Mouse (Mus musculus): Measurements from ENCODE around the gene Sae1. TPM values are rescaled to one million over a fixed set of nuclear protein-coding genes. Genes with fewer than 3 reads are reported as not detected.

Gene Sae1
- total and polyA plus RNA-seq, 2 experiments from 2014 or later: 41.7 to 101 TPM

DNA sequence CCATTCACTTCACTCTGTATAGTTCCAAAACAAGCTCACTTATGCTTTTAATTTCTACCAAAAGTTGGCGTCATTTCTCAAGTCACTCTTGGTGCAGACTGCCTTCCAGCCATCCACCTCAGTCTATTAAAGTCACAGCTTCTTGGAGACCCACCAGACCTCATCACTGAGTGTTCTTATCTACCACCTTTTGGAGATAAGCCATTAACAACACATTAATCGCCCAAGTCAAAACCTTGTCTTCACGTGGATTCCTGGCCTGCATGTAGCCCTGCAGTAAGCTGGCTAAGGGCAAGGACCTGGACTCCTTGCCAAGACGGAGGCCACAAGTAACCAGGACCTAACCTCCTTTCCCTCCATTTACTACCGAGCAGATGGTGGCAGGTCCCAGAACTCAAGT lies 12.6 kb downstream of the Sae1 start:
- H3K27me3 ChIP-seq (ENCODE audit: control insufficient read depth, insufficient read depth, low read length): no peaks in the 10 kb centered on the region
- no peak overlapping the region for H3K27ac ChIP-seq (ENCODE audit: low read depth)
- peaks cover 57% of the 10 kb centered on the region for H3K36me3 ChIP-seq (replicated peaks; ENCODE audit: control insufficient read depth, insufficient read depth, low read length)
- DNase-seq (ENCODE audit: low spot score) (no peak), ATAC-seq (ENCODE audit: insufficient read depth, low read depth) (no peak)
- H3K9ac ChIP-seq (replicated peaks; ENCODE audit: low read depth, low read length): no peak overlapping the region
- TF ChIP-seq CTCF (IDR thresholded peaks at IDR 0.05; ENCODE audit: low read depth): no peak
- no peak for TF ChIP-seq EP300 (IDR thresholded peaks at IDR 0.05; ENCODE audit: low read depth)
- H3K4me2 ChIP-seq (ENCODE audit: low read depth, low read length): no peak overlapping the region
- no peak overlapping the region for H3K4me3 ChIP-seq (ENCODE audit: low read depth, low read length)
- H3K4me1 ChIP-seq (ENCODE audit: control insufficient read depth, insufficient read depth): no peaks in the 10 kb centered on the region
- H3K9me3 ChIP-seq (replicated peaks; ENCODE audit: control insufficient read depth, low read length): no peaks in the 10 kb centered on the region
- 53% methylated on average over 5 of the region's 5 CpGs for WGBS

DNA sequence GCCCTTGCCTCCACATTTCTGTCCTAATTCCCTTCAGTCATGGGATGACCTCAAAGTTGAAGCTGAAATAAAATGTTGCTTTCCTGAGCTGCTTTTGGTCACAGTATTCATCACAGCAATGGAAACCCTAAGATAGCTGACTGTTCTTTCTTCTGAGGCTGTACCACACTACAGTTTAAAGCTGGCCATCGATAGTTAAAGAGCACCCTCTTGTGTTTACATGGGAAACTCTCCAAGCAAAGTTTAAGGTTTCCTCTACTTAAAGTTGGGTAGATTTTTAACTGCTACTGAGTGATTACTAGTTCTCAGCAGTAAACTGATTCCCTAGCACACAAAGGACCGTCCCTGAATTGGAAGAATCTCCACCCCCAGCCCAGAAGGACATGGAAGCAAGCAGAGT lies 13.9 kb downstream of the Sae1 start:
- WGBS: 44% methylated on average over 2 of the region's 2 CpGs
- H3K9me3 ChIP-seq (replicated peaks; ENCODE audit: control insufficient read depth, low read length): no peaks in the 10 kb centered on the region
- no peak overlapping the region for H3K27ac ChIP-seq (ENCODE audit: low read depth)
- DNase-seq (ENCODE audit: low spot score): peak; percentile 33
- H3K4me3 ChIP-seq (ENCODE audit: low read depth, low read length): no peak overlapping the region
- TF ChIP-seq CTCF (IDR thresholded peaks at IDR 0.05; ENCODE audit: low read depth) (peak; percentile 61), EP300 (IDR thresholded peaks at IDR 0.05; ENCODE audit: low read depth) (no peak)
- no peak overlapping the region for H3K4me2 ChIP-seq (ENCODE audit: low read depth, low read length)
- ATAC-seq (ENCODE audit: insufficient read depth, low read depth): no peak
- H3K4me1 ChIP-seq (ENCODE audit: control insufficient read depth, insufficient read depth): no peaks in the 10 kb centered on the region
- H3K36me3 ChIP-seq (replicated peaks; ENCODE audit: control insufficient read depth, insufficient read depth, low read length): peaks cover 66% of the 10 kb centered on the region
- H3K27me3 ChIP-seq (ENCODE audit: control insufficient read depth, insufficient read depth, low read length): no peaks in the 10 kb centered on the region
- H3K9ac ChIP-seq (replicated peaks; ENCODE audit: low read depth, low read length): no peak overlapping the region

DNA sequence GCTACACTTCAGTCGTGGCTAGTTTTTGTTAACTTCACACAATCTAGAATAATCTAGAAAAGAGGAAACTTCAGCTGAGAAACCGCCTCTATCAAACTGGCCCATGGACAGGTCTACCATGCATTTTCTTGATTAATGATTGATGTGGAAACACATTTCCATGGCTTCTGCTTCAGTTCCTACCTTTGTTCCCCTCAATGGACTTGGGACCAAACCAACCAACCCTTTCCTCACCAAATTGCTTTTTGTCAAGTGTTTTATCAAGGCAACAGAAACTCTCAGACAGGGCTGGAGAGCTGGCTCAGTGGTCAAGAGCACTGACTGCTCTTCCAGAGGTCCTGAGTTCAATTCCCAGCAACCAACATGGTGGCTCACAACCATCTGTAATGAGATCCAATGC lies 17.0 kb downstream of the Sae1 start:
- H3K9me3 ChIP-seq (replicated peaks; ENCODE audit: control insufficient read depth, low read length): no peaks in the 10 kb centered on the region
- no peak for ATAC-seq (ENCODE audit: insufficient read depth, low read depth)
- TF ChIP-seq CTCF (IDR thresholded peaks at IDR 0.05; ENCODE audit: low read depth): no peak
- no peak for TF ChIP-seq EP300 (IDR thresholded peaks at IDR 0.05; ENCODE audit: low read depth)
- WGBS: 91% methylated on average over 2 of the region's 2 CpGs
- H3K4me1 ChIP-seq (ENCODE audit: control insufficient read depth, insufficient read depth): no peaks in the 10 kb centered on the region
- no peak overlapping the region for H3K27ac ChIP-seq (ENCODE audit: low read depth)
- H3K36me3 ChIP-seq (replicated peaks; ENCODE audit: control insufficient read depth, insufficient read depth, low read length): peaks cover 68% of the 10 kb centered on the region
- H3K9ac ChIP-seq (replicated peaks; ENCODE audit: low read depth, low read length): no peak overlapping the region
- H3K27me3 ChIP-seq (ENCODE audit: control insufficient read depth, insufficient read depth, low read length): no peaks in the 10 kb centered on the region
- no peak overlapping the region for H3K4me3 ChIP-seq (ENCODE audit: low read depth, low read length)
- DNase-seq (ENCODE audit: low spot score): no peak
- H3K4me2 ChIP-seq (ENCODE audit: low read depth, low read length): no peak overlapping the region

DNA sequence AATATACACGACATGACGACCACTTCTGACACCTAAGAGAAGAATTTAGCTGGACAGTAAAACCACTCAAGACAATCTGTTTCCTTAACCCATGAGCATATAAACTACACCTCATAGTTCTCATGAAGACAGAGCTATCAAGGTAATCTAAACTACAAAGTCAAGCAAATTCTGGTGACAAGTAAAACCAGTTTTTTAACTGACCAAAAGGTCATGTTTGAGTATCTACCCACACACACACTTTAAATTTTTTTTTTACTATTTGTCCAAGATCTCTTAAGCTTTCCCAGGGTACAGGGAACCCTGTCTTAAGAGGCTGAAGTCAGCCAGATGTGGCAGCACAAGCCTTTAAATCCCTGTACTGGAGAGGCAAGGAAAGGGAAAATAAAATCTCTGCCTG lies 18.8 kb downstream of the Sae1 start:
- Histone ChIP-seq H3K4me1 (ENCODE audit: control insufficient read depth, insufficient read depth) (peaks cover 3% of the 10 kb centered on the region; the same call in 1 of the 2 replicates), H3K27me3 (ENCODE audit: control insufficient read depth, insufficient read depth, low read length) (no peaks in the 10 kb centered on the region), H3K27ac (ENCODE audit: low read depth) (no peak overlapping the region), H3K4me2 (ENCODE audit: low read depth, low read length) (no peak overlapping the region), H3K9me3 (replicated peaks; ENCODE audit: control insufficient read depth, low read length) (no peaks in the 10 kb centered on the region), H3K9ac (replicated peaks; ENCODE audit: low read depth, low read length) (no peak overlapping the region), H3K36me3 (replicated peaks; ENCODE audit: control insufficient read depth, insufficient read depth, low read length) (peaks cover 62% of the 10 kb centered on the region), H3K4me3 (ENCODE audit: low read depth, low read length) (no peak overlapping the region)
- TF ChIP-seq EP300 (IDR thresholded peaks at IDR 0.05; ENCODE audit: low read depth) (no peak), CTCF (IDR thresholded peaks at IDR 0.05; ENCODE audit: low read depth) (no peak)
- WGBS: 88% methylated on average over 2 of the region's 2 CpGs
- no peak for DNase-seq (ENCODE audit: low spot score)
- no peak for ATAC-seq (ENCODE audit: insufficient read depth, low read depth)

DNA sequence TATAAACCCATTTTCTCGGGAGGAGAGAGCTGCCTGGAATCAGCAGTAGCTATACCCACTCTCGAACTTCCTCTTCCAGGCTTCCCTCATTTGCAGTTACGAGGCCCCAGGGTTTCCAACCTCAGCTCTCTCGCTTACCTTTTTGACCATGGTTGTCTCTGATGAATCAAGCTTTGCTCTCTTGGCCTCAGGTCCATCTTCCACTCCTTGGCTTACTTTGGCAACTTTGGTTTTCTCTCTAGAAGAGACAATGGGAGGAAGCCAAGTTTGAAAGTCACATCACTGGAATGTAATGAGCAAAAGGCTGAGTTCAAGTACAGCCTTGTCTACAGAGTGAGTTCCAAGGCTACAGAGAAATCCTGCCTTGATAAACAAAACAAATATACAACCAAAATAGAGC lies 20.9 kb downstream of the Sae1 start:
- Histone ChIP-seq H3K9ac (replicated peaks; ENCODE audit: low read depth, low read length) (no peak overlapping the region), H3K4me2 (ENCODE audit: low read depth, low read length) (no peak overlapping the region), H3K9me3 (replicated peaks; ENCODE audit: control insufficient read depth, low read length) (no peaks in the 10 kb centered on the region), H3K27ac (ENCODE audit: low read depth) (peak overlapping the region; percentile 37; the same call in 1 of the 2 replicates), H3K36me3 (replicated peaks; ENCODE audit: control insufficient read depth, insufficient read depth, low read length) (peaks cover 80% of the 10 kb centered on the region), H3K4me3 (ENCODE audit: low read depth, low read length) (no peak overlapping the region), H3K27me3 (ENCODE audit: control insufficient read depth, insufficient read depth, low read length) (no peaks in the 10 kb centered on the region), H3K4me1 (ENCODE audit: control insufficient read depth, insufficient read depth) (peaks cover 4% of the 10 kb centered on the region; the same call in 1 of the 2 replicates)
- DNase-seq (ENCODE audit: low spot score) (no peak), ATAC-seq (ENCODE audit: insufficient read depth, low read depth) (no peak)
- no peak for TF ChIP-seq EP300 (IDR thresholded peaks at IDR 0.05; ENCODE audit: low read depth)
- no peak for TF ChIP-seq CTCF (IDR thresholded peaks at IDR 0.05; ENCODE audit: low read depth)
- 74% methylated on average over 4 of the region's 4 CpGs for WGBS

DNA sequence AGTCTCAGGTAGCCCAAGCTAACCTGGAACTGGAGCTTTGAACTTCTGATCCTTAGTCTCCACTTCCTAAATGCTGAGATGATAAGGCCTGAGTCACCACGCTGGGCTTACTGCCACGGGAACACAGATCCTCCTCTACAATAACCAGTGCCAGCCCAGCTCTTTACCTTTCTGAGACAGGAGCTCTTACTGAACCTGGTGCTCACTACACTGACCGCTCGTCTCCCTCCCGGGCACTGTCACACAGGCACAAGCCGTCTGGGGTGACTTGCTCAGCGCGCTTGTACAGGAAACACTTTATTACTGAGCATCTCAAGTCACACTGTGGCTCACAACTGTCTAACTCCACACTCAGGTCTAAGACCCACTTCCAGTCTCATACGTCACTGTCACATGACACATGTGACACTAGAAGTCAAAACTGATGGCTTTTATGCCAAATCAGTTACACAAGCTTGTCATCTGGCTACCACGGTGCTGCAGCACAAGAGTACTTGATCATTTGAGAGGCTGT lies 21.4 kb downstream of the Sae1 start:
- Histone ChIP-seq H3K4me3 (ENCODE audit: low read depth, low read length) (no peak overlapping the region), H3K9ac (replicated peaks; ENCODE audit: low read depth, low read length) (no peak overlapping the region), H3K4me1 (ENCODE audit: control insufficient read depth, insufficient read depth) (peaks cover 4% of the 10 kb centered on the region; the same call in 1 of the 2 replicates), H3K27me3 (ENCODE audit: control insufficient read depth, insufficient read depth, low read length) (no peaks in the 10 kb centered on the region), H3K36me3 (replicated peaks; ENCODE audit: control insufficient read depth, insufficient read depth, low read length) (peaks cover 80% of the 10 kb centered on the region), H3K27ac (ENCODE audit: low read depth) (peak overlapping the region; percentile 37), H3K9me3 (replicated peaks; ENCODE audit: control insufficient read depth, low read length) (no peaks in the 10 kb centered on the region), H3K4me2 (ENCODE audit: low read depth, low read length) (no peak overlapping the region)
- TF ChIP-seq EP300 (IDR thresholded peaks at IDR 0.05; ENCODE audit: low read depth): no peak
- WGBS: 56% methylated on average over 10 of the region's 10 CpGs
- ATAC-seq (ENCODE audit: insufficient read depth, low read depth): no peak
- DNase-seq (ENCODE audit: low spot score): no peak
